Mouse (Mus musculus): ENCODE results near the gene Zfyve21. TPM values are rescaled to one million over a fixed set of nuclear protein-coding genes. Genes with fewer than 3 reads are reported as not detected.

Gene Zfyve21
- total RNA-seq, 2 experiments from 2014 or later: 71.6 to 77.3 TPM

DNA sequence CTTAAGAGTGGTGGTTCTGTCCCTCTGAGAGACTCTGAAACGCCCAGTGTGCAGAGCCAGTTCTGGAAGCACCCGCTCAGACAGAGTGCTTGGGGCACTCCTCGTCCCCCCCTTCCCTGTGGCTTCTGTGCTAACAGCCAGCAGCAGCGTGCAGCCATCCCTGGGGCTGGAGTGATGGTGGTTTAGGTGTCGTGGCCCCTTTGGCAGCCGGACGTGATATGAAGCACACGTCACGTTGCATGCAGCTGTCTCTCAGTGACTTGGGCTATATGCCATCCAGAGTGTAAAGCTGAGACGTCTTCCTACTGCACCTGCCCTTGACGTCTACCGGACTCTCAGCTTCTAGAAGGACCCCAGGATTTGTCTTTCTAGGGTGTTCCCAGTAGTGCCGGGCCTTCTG is 15.5 kb upstream of the Zfyve21 start:
- DNase-seq: no peak

- peak; percentile 45 to 53 for DNase-seq
Measured at GRCm38 (mm10) chr12:111800459-111801183, 13.3 kb upstream of the Zfyve21 start.

DNA sequence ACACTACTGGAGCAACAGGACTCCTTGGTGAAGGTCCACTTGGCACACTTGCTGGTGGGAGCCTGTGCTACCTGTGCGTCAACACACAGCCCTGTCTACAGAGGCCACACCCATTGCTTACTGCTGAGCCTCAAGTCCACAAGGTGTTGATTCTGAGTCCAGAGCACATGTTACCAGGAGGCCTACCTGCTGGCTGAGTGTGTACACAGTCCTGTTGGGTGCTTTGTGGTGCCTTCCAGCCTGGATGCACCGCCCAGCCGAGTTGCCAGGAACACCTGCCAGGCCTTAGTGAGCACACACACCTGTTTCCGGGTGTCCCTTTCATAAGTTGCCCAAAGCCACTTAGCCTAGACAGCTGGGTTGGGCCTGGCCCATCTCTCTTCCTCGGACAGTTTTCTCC is 10.4 kb upstream of the Zfyve21 start:
- no peak for DNase-seq

GRCm38 (mm10) chr12:111808775-111809174 is 5.2 kb upstream of the Zfyve21 start:
- DNase-seq: no peak

DNA sequence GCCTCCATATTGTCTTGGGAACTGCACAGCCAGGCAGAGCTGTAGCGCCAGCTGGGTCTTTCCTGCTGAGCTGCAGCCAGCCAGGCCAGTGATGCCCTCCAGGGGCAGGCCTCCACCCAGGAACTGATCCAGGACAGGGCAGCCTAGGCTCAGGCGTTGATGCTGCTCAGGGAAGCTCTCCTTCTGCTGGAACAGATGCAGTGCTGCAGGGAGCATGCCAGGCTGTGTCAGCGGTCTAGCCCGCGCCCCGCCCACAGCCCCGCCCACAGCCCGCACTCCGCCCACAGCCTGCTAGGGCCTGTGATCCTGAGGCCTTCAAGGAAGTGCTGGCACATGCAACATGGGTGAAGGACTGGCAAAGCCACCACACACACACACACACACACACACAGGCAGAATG is 4.2 kb upstream of the Zfyve21 start:
- DNase-seq: peak; percentile 79 to 83

DNA sequence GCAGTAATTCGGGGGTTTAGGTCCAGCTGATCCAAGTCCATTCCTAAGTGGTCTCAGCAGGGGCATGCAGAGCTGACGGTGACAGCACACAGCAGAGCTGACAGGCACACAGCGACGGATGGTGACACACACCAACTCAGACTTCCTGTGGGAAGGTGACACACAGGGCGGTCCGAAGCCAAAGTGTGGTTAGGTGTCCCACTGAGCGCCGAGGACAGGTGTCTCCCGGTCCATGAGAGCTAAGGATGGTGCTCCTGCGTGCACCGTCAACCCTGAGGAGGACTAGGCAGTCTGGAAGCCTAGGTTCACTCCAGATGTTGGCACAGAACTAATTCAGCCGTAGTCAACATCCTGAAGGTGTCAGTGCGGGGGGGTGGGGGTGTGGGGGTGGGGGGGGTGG is 1.9 kb upstream of the Zfyve21 start:
- no peak for DNase-seq

DNA sequence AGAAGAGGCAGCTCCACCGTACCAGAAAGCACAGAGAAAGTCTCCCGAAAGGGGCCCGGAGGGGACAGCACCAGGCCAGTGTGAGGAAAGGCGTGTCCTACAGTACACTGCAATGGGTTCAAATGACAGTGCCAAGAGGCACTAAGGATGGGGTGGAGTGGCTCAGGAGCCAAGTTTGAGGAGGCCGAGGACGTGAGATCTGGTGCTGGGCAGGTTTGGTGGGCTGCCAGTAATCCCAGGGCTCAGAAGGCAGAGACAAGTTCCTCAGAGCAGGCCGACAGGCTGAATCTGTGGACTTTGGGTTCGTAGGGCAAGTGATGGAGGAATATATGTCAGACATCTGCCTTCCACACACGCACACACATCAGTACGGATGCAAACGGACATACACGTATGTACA is 1.4 kb upstream of the Zfyve21 start:
- no peak for DNase-seq

GRCm38 (mm10) chr12:111813111-111813765 is 732 bp upstream of the Zfyve21 start:
- peak in 1 of 2 experiments; percentile 30 for DNase-seq

- peak in 1 of 2 experiments; percentile 35 for DNase-seq
Measured at GRCm38 (mm10) chr12:111814769-111815762, 1.1 kb downstream of the Zfyve21 start.

- DNase-seq: peak; percentile 55 to 66
Measured at GRCm38 (mm10) chr12:111816528-111816927, 2.6 kb downstream of the Zfyve21 start.

DNA sequence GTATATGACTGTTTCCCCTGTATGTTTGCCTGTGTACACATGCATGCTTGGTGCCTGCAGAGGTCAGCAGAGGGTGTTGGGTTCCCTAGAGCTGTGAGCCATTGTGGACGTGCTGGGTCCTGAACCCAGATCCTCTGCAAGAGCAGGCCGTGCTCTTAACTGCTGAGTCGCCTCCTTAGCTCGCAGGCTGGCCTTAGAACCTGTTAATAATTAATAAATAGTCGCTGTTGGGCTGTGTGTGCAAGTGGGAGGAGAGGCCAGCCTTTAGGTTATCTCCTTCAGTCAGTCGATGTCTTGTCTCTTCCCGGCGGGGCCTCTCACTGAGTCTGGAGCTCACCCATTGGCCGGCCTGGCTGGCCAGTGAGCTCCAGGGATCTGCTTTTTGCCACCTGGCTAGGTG is 3.0 kb downstream of the Zfyve21 start:
- no peak for DNase-seq

DNA sequence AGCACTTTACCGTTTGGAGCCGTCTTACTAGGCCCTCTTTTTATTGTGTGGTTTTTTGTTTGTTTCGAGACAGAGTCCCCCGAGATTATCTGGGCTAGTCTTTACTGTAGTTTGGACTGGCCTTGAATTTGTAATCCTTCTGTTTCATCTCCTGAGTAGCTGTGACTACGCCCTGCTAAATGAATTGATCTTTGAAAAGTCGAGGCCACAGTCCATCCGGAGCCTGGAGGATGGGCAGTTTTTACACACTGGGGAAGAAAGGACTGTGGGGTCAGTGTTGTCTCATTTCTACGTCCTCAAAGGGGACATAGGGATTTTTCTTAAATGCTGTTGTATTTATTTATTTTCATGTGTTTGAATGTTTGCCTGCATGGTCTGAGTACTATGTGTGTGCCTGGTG is 4.0 kb downstream of the Zfyve21 start:
- no peak for DNase-seq

DNA sequence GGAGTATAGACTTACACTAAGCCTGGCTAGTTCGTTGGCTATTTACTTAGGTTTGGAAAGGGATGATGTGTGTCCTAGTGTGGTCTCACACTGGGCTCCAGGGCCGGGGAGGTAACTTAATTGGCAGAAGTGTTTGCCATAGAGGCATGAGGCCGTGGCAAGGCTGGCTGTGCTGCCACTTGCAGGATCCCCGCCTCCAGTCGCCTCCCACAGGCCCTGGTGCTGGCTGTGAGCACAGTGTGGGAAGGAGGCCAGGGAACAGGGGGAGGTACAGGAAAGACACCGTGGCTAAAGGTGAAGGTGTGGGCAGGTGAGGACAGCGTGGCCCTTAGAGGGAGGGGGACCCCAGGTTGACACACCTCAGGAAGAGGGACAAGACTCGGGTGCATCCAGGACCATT is 6.0 kb downstream of the Zfyve21 start:
- no peak for DNase-seq

GRCm38 (mm10) chr12:111820708-111821107 is 6.7 kb downstream of the Zfyve21 start:
- DNase-seq: no peak

DNA sequence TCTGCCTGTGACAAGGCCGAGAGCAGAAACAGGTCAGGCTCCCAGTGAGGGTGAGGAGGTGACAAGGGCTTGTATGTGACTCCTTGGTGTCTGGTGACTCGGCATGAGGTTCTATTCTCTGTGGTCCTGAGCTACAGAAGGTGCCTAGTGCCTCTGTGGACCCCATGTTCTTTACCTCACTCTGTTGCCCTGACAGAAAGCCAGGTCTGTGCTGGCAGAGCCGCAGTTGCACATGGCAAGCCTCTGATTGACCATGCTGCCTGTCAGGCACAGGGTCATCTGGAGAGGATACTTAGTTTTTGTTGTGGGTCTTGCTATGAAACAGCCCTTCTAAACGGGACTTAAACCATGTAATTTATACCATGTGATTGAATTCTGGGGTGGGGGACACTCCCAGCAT is 8.0 kb downstream of the Zfyve21 start:
- DNase-seq: no peak

GRCm38 (mm10) chr12:111827556-111827955 is 13.6 kb downstream of the Zfyve21 start:
- no peak for DNase-seq

DNA sequence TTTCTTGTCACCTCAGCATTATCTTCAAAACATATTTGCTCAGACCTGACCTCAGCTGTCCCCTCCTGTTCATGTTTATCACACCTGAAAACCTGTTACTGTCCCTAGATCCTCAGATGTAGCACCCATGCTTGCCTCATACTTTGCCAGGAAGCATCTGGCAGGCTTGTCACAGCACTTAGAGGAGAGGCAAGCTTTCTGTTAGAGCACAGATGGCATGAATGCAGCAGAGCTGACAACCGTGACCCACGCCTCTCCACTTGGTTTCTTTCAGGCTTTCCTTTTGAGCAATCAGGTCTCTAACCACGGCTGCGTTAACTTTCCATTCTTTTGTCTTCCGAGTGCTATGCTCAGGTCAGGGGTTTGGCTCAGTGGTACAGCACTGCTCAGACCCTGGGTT is 15.5 kb downstream of the Zfyve21 start:
- DNase-seq: no peak

- no peak for DNase-seq
Measured at GRCm38 (mm10) chr12:111829954-111830353, 16.0 kb downstream of the Zfyve21 start.

DNA sequence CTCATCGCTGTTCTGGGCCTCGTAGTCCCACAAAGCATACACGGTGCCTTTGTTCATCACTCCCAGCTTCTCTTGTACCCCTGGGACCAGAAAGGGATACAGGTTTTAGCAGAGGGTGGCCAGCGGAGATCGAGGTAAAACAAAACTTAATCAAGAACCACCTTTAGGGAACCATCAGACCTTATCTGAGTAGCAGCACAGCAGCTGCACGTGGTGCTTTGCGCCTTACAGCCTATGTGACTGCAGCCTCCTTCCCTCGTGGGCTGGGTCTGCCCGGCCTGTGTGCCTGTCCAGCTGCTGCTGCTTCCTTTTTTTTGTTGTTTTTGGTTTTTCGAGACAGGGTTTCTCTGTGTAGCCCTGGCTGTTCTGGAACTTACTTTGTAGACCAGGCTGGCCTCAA is 16.4 kb downstream of the Zfyve21 start:
- DNase-seq: no peak

- no peak for DNase-seq
Measured at GRCm38 (mm10) chr12:111832643-111833042, 18.7 kb downstream of the Zfyve21 start.

DNA sequence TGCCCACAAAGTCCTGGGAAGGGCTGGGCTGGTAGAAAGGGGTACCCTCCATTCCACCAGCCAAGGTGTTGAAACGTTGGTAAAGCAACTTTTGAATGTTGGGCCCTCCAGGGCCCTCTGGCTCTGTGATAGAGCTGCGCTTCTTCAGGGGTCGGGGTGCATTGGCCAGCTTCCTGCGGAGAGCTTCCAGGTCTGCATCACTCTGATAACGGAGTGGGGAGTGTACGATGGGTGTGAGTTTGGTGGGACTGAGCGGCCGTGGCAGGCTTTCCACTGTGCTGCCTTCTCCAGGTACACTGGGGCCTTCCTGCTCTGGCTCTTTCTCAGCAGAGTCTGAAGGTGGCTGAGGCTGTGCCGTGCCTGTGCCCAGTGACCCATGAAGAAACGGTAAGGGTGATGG is 19.5 kb downstream of the Zfyve21 start:
- no peak for DNase-seq

GRCm38 (mm10) chr12:111842565-111843433 is 28.8 kb downstream of the Zfyve21 start:
- no peak for DNase-seq

All from heart, adult 18-20 months (tissue).